Mouse (Mus musculus): ENCODE measurements around the gene 2310079G19Rik. TPM values are rescaled to one million over a fixed set of nuclear protein-coding genes. Genes with fewer than 3 reads are reported as not detected.
A peak's percentile ranks its signal among the peaks of the same experiment; 100 is the strongest.

2310079G19Rik gene
- polyA plus RNA-seq (2012; rRNA removed): not detected in 2 replicates
- polyA plus RNA-seq (2014; fragmentation: Nextera tagmentation; extraction: Ambion mirVana): not detected in 2 replicates

DNA sequence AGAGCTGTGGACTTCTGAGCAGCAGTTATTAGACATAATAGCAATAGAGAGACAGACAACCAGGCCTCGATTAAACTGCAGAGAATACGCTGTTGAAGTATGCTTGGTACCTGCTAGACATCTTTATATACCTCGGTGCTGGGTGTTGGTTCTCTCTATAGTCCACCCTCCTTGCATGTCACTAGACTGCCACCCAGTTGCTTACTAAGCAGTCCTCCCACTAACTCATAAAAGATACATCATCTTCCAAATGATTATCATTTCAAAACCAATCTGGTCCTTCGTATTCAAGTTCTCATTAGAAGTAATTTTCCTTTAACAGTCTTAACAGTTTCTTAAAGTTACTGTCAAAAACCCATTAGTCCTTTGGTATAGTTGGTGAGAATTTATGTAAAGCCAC is at the start of gene 2310079G19Rik:
Gene 2310079G19Rik (minus strand): TSS at position 101 of the 400 bp plus-strand sequence.
- 75% methylated on average over 4 of the region's 4 CpGs for WGBS (ENCODE audit: insufficient replicate concordance)
- H3K36me3 ChIP-seq (replicated peaks; ENCODE audit: control insufficient read depth, insufficient read depth, low read depth): no peaks in the 10 kb centered on the region
- H3K27me3 ChIP-seq (ENCODE audit: control insufficient read depth, insufficient read depth, low read length): no peaks in the 10 kb centered on the region
- no peak within 1 kb of the TSS for H3K27ac ChIP-seq
- no peak within 1 kb of the TSS for H3K9ac ChIP-seq (replicated peaks)
- H3K9me3 ChIP-seq (ENCODE audit: control insufficient read depth, low read length): no peaks in the 10 kb centered on the region
- DNase-seq (ENCODE audit: low read depth in 3 of 3, low spot score in 3 of 3) (no peak), ATAC-seq (ENCODE audit: insufficient read depth) (no peak)
- H3K4me3 ChIP-seq (ENCODE audit: insufficient read depth in 1 of 2, low read depth in 2 of 2, low read length in 2 of 2): no peak within 1 kb of the TSS
- H3K4me1 ChIP-seq (replicated peaks; ENCODE audit: control insufficient read depth in 2 of 2, insufficient read depth in 2 of 2, low read length in 1 of 2): no peaks in the 10 kb centered on the region
- H3K4me2 ChIP-seq (ENCODE audit: low read depth): no peak within 1 kb of the TSS
- TF ChIP-seq EP300 (IDR thresholded peaks at IDR 0.05; ENCODE audit: low read depth) (no peak), CTCF (IDR thresholded peaks at IDR 0.05; ENCODE audit: low read depth) (no peak)

DNA sequence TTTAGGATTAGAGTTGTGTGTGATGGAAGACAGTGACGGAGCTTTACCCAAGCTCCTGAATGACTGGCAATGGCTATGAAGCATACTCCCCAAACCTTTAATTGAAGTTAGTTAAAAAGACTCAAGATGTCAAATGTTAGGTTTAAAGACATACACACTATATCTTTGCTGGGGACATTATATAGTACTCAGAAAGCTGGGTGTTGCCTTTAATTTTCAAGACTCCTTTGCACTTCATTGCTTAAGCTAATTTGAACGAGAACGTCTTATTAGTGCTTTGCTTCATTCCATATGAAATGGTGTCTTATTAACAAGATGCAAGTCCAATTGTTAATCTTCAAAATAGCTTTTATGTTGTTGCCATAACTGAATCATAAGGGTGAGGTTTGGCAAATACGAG is 44.1 kb upstream of the 2310079G19Rik start, which contains the start of gene Krtap27-1:
Gene Krtap27-1 (minus strand): TSS at position 101 of the 400 bp plus-strand sequence.
- ATAC-seq (ENCODE audit: insufficient read depth) (no peak), DNase-seq (ENCODE audit: low read depth in 3 of 3, low spot score in 3 of 3) (no peak)
- WGBS (ENCODE audit: insufficient replicate concordance): 64% methylated on average over 4 of the region's 4 CpGs
- no peak within 1 kb of the TSS for H3K4me3 ChIP-seq (ENCODE audit: insufficient read depth in 1 of 2, low read depth in 2 of 2, low read length in 2 of 2)
- no peak within 1 kb of the TSS for H3K4me2 ChIP-seq (ENCODE audit: low read depth)
- no peak within 1 kb of the TSS for H3K27ac ChIP-seq
- H3K9me3 ChIP-seq (ENCODE audit: control insufficient read depth, low read length): no peaks in the 10 kb centered on the region
- no peaks in the 10 kb centered on the region for H3K4me1 ChIP-seq (replicated peaks; ENCODE audit: control insufficient read depth in 2 of 2, insufficient read depth in 2 of 2, low read length in 1 of 2)
- no peaks in the 10 kb centered on the region for H3K36me3 ChIP-seq (replicated peaks; ENCODE audit: control insufficient read depth, insufficient read depth, low read depth)
- no peak within 1 kb of the TSS for H3K9ac ChIP-seq (replicated peaks)
- no peak for TF ChIP-seq CTCF (IDR thresholded peaks at IDR 0.05; ENCODE audit: low read depth)
- TF ChIP-seq EP300 (IDR thresholded peaks at IDR 0.05; ENCODE audit: low read depth): no peak
- H3K27me3 ChIP-seq (ENCODE audit: control insufficient read depth, insufficient read depth, low read length): no peaks in the 10 kb centered on the region

- H3K27me3 ChIP-seq (ENCODE audit: control insufficient read depth, insufficient read depth, low read length): no peaks in the 10 kb centered on the region
- no peaks in the 10 kb centered on the region for H3K4me1 ChIP-seq (replicated peaks; ENCODE audit: control insufficient read depth in 2 of 2, insufficient read depth in 2 of 2, low read length in 1 of 2)
- WGBS (ENCODE audit: insufficient replicate concordance): 38% methylated on average over 1 of the region's 1 CpGs
- H3K36me3 ChIP-seq (replicated peaks; ENCODE audit: control insufficient read depth, insufficient read depth, low read depth): no peaks in the 10 kb centered on the region
- ATAC-seq (ENCODE audit: insufficient read depth) (no peak), DNase-seq (ENCODE audit: low read depth in 3 of 3, low spot score in 3 of 3) (no peak)
- H3K9me3 ChIP-seq (ENCODE audit: control insufficient read depth, low read length): no peaks in the 10 kb centered on the region
- no peak overlapping the region for H3K9ac ChIP-seq (replicated peaks)
- H3K4me2 ChIP-seq (ENCODE audit: low read depth): no peak overlapping the region
- no peak overlapping the region for H3K4me3 ChIP-seq (ENCODE audit: insufficient read depth in 1 of 2, low read depth in 2 of 2, low read length in 2 of 2)
- H3K27ac ChIP-seq: no peak overlapping the region
- TF ChIP-seq CTCF (IDR thresholded peaks at IDR 0.05; ENCODE audit: low read depth): 0 out of 2 replicates have a peak, but pooled peaks have one; percentile 15
- TF ChIP-seq EP300 (IDR thresholded peaks at IDR 0.05; ENCODE audit: low read depth): no peak
These were observed 30.0 kb upstream of the 2310079G19Rik start for GRCm38 (mm10) chr16:88657426-88657825.

- WGBS (ENCODE audit: insufficient replicate concordance): 38% methylated on average over 2 of the region's 2 CpGs
- H3K36me3 ChIP-seq (replicated peaks; ENCODE audit: control insufficient read depth, insufficient read depth, low read depth): no peaks in the 10 kb centered on the region
- H3K9ac ChIP-seq (replicated peaks): no peak overlapping the region
- no peak overlapping the region for H3K27ac ChIP-seq
- ATAC-seq (ENCODE audit: insufficient read depth): no peak
- no peak for DNase-seq (ENCODE audit: low read depth in 3 of 3, low spot score in 3 of 3)
- H3K4me3 ChIP-seq (ENCODE audit: insufficient read depth in 1 of 2, low read depth in 2 of 2, low read length in 2 of 2): no peak overlapping the region
- no peak overlapping the region for H3K4me2 ChIP-seq (ENCODE audit: low read depth)
- H3K4me1 ChIP-seq (replicated peaks; ENCODE audit: control insufficient read depth in 2 of 2, insufficient read depth in 2 of 2, low read length in 1 of 2): no peaks in the 10 kb centered on the region
- TF ChIP-seq CTCF (IDR thresholded peaks at IDR 0.05; ENCODE audit: low read depth) (no peak), EP300 (IDR thresholded peaks at IDR 0.05; ENCODE audit: low read depth) (no peak)
- H3K27me3 ChIP-seq (ENCODE audit: control insufficient read depth, insufficient read depth, low read length): no peaks in the 10 kb centered on the region
- no peaks in the 10 kb centered on the region for H3K9me3 ChIP-seq (ENCODE audit: control insufficient read depth, low read length)
These were observed 24.5 kb upstream of the 2310079G19Rik start for GRCm38 (mm10) chr16:88651952-88652351.

GRCm38 (mm10) chr16:88651082-88651481 is 23.6 kb upstream of the 2310079G19Rik start:
- WGBS (ENCODE audit: insufficient replicate concordance): 42% methylated on average over 1 of the region's 1 CpGs
- no peaks in the 10 kb centered on the region for H3K27me3 ChIP-seq (ENCODE audit: control insufficient read depth, insufficient read depth, low read length)
- H3K36me3 ChIP-seq (replicated peaks; ENCODE audit: control insufficient read depth, insufficient read depth, low read depth): no peaks in the 10 kb centered on the region
- no peak for ATAC-seq (ENCODE audit: insufficient read depth)
- H3K9me3 ChIP-seq (ENCODE audit: control insufficient read depth, low read length): no peaks in the 10 kb centered on the region
- no peaks in the 10 kb centered on the region for H3K4me1 ChIP-seq (replicated peaks; ENCODE audit: control insufficient read depth in 2 of 2, insufficient read depth in 2 of 2, low read length in 1 of 2)
- H3K4me2 ChIP-seq (ENCODE audit: low read depth): no peak overlapping the region
- TF ChIP-seq CTCF (IDR thresholded peaks at IDR 0.05; ENCODE audit: low read depth): no peak
- TF ChIP-seq EP300 (IDR thresholded peaks at IDR 0.05; ENCODE audit: low read depth): no peak
- no peak overlapping the region for H3K9ac ChIP-seq (replicated peaks)
- H3K27ac ChIP-seq: no peak overlapping the region
- no peak overlapping the region for H3K4me3 ChIP-seq (ENCODE audit: insufficient read depth in 1 of 2, low read depth in 2 of 2, low read length in 2 of 2)
- DNase-seq (ENCODE audit: low read depth in 3 of 3, low spot score in 3 of 3): no peak
